Mouse (Mus musculus) heart, postnatal 10 days (tissue): ENCODE results near the gene Tm4sf19. TPM values are rescaled to one million over a fixed set of nuclear protein-coding genes. Genes with fewer than 3 reads are reported as not detected.
A peak's percentile ranks its signal among the peaks of the same experiment; 100 is the strongest.
"Not testable (repeated sequence)": the region's sequence is repeated elsewhere in the genome, so short reads cannot be mapped to it uniquely, and the experiment has no call there.

Experiments used
- DNase-seq, 2 experiments: peaks; one replicate each; pipeline ENCODE4 v3.0.0; 2021
- intact Hi-C: fragments of 180-260 bp; cut with DNase I; formaldehyde crosslinking; loops from one replicate; pipeline ENCODE4 v1.15.1; 2025
- total RNA-seq, 2 experiments: library from RNA; stranded (reverse); gene quantifications; 2 replicates each; pipeline ENCODE4 v1.2.3; 2021

The Tm4sf19 gene
- total RNA-seq, 2 experiments from 2014 or later = not detected

GRCm38 (mm10) chr16:32427506-32427905 is 27.2 kb downstream of the Tm4sf19 start:
- intact Hi-C loops = no loop called here
- DNase-seq = no peak

DNA sequence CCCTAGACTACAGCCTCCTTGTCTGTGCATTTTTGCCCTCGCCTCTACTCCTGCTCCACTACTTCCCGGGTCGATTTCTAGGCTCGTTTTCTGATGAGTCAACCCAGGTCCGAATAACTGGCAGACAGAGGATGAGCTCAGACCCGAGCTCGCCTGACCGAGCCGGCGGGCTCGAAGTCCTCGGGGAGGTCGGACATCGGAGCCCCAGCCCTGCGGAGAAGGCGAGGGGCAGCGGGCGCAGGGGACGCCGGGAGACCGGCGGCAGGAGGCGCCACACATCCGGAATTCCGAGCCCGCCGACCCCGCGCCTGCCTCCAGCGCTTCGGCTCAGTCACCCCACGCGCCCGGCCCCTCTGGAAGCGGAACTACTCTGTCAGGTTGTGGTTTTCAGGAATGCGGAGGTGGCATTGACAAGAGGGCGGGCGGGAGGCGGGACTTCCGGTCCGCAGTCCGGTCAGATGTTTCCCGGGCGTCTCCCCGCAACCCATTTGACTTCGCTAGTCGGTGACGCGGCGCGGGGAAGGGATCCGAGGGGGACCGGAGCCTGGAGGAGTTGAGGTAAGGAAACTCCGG is 30.3 kb downstream of the Tm4sf19 start, which contains the start of gene Pcyt1a:
TSS of gene Pcyt1a (plus strand) at position 448 of the 573 bp plus-strand sequence.
- intact Hi-C loops = loop anchor here (2.0 to 5.0 kb wide), 2 partner anchors 28 to 98 kb away; partner anchors contain the start of gene Ubxn7
- DNase-seq = peak; percentile 93

DNA sequence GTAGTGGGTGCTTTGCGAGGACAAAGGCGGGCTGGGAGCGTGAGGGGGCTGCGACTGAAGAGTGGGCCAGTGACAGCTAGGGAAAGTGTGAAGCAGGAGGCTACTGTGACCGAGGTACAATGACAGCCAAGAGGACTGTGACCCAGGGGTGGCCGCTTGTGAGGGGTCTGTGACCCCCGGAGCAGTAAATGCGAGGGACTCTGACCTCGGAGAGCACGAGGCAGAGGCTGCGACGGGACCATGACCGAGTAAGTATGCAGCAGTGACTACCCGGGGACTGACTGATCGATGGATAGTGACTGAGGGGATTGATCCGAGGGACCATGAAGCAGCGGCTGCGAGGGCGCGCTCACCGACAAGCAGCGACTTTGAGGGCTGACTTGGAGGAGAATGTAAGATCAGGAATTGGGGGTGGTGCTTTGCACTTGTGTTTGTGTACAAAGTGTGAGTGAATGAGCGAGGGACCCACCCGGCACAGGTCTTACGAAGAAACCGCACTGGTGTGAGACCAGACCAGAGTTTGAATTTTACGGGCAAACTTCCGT is 30.8 kb downstream of the Tm4sf19 start:
- intact Hi-C loops = loop anchor here (2.0 to 5.0 kb wide), 2 partner anchors 28 to 99 kb away; partner anchors contain the start of gene Ubxn7
- DNase-seq = no peak

- intact Hi-C loops = loop anchor here (2.0 to 5.0 kb wide), 2 partner anchors 27 to 100 kb away; partner anchors contain the start of gene Ubxn7
- no peak for DNase-seq
These were observed 31.6 kb downstream of the Tm4sf19 start for GRCm38 (mm10) chr16:32431926-32432325.

DNA sequence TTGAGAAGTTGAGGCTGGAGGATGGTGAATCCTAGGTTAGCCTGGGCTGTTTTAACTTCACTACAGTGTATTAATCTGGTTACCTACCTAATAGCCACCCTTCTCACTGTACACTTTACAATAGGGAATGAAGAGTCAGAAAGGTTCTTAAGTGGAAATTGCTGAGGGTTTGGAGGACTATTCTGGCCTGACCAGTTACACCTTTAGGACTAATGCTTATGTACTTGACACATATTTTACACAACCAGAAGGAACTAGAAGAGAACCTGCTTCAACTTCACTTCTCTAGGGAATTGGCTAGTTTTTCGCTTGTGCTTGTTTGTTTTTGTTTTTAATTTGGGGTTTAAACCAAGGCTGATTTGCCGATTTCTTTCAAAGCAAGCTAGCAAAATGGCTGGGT is 32.8 kb downstream of the Tm4sf19 start:
- no peak for DNase-seq
- intact Hi-C loops = loop anchor here (5.0 kb wide), 1 partner anchor 101 kb away; the partner anchor contains the start of gene Ubxn7

DNA sequence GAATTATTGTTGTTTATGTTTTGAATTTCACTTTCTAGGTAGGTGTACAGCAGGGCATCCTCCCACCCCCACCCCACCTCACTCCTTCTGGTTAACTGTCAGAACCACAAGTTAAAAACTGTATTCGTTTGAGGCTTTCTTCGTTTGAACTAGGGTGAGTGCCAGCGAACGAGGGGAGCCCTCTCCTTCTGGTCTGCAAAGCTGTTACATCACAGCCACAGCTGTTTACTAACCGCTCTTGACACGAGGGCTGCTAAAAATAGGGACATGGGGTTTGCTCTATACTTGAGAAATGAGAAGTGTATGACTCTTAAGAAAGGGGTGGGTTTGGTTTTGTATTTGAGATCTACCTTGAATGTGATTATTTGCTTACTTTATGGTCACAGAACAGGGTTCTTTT is 33.8 kb downstream of the Tm4sf19 start:
- DNase-seq = peak; percentile 59 to 61
- intact Hi-C loops = loop anchor here (5.0 kb wide), 1 partner anchor 102 kb away; the partner anchor contains the start of gene Ubxn7

- DNase-seq = no peak
- intact Hi-C loops = loop anchor here (5.0 kb wide), 1 partner anchor 102 kb away; the partner anchor contains the start of gene Ubxn7
These were observed 34.4 kb downstream of the Tm4sf19 start for GRCm38 (mm10) chr16:32434691-32435090.

- no peak for DNase-seq
- intact Hi-C loops = no loop called here
These were observed 36.4 kb downstream of the Tm4sf19 start for GRCm38 (mm10) chr16:32436657-32437056.

DNA sequence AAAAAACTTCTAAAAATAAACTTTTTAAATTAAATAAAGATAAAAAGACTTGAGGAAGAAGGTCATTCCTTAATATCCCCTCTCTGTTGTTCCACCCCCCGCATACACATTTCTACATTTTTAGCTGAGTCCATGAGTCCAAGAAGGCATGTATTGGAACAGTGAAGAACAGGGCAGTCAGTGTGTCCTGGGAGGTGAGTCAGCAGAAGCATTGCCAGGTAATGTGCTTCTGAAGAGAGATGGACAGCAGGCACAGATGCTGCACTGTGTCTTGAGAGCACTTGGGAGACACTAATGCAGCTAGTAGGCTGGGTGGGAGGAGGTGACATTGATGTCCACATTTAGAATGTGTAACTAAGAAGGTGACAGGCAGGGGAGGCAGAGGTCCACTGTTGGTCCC is 37.0 kb downstream of the Tm4sf19 start:
- intact Hi-C loops = no loop called here

DNA sequence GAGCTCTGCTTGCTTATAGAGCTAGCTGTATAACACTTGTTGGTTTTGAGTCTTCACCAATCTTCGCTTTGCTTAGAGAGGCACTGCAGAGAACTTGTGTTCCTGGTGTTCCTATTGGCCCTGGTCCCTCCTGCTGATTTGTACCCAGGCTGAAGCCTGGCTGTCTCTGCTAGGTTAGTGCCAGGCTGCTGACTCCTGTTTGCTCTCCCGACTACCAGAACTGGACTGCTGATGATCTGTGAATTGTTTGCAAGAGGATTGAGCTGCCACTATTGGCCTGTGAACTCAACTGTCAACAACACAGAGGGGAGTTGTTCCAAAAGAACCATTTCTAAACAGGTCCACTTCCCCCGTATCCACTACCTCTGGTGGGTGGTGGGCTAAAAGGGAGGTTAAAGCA is 41.1 kb downstream of the Tm4sf19 start:
- intact Hi-C loops = no loop called here
- DNase-seq = no peak

More for the DNA sequence above, 37.0 kb downstream of the Tm4sf19 start:
- no peak for DNase-seq

DNA sequence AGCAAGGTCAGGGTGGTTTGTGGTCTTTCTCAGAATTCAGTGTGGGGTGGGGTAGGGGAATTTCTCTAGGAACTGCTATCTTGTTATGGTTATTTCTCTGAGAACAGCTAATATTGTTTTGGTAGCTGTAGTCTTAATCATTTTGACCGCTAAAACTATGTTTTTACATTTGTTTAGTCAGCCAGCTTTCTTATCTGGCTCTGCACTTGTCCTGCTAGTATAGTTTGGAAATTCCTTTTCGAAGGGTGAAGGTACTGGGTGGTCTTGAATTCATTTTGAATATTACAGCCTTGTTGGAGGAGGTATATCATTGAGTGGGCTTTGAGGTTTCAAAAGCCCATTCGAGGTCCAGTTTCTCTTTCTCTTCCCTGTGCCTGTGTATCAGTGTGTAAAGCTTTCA is 44.3 kb downstream of the Tm4sf19 start:
- intact Hi-C loops, DNase-seq: not testable (repeated sequence)

- no peak for DNase-seq
- intact Hi-C loops = no loop called here
These were observed 45.3 kb downstream of the Tm4sf19 start for GRCm38 (mm10) chr16:32445558-32445957.

DNA sequence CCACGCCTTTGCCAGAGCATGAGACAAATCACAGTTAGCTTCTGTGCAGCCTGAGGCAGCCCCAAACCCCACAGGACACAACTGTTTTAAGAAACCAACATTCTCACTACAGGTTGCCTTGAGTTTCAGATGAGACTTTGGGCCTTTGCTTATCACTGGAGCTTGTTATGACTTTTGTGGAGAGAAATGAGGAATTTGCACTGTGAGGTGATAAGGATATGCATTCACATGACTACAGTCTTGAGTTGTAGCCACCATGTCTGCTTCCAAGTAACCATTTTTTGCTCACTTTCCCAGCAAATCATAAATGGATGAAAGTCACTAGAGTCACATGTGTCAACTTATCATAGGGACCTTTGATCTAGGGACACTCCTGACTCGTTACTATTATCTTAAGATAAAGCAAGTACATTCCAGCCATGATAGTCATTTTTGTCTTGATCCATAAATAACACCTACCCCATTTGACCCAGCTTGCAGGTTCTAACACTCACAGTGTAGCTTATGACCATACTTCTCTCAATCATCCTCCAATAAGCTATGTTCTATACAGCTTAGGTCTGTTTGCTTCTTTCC is 46.3 kb downstream of the Tm4sf19 start:
- intact Hi-C loops = no loop called here
- no peak for DNase-seq

- DNase-seq = no peak
These were observed 49.4 kb downstream of the Tm4sf19 start for GRCm38 (mm10) chr16:32449665-32450064.

GRCm38 (mm10) chr16:32450133-32450532 is 49.8 kb downstream of the Tm4sf19 start:
- no peak for DNase-seq
- intact Hi-C loops = no loop called here

More at GRCm38 (mm10) chr16:32449665-32450064, 49.4 kb downstream of the Tm4sf19 start:
- intact Hi-C loops = no loop called here

DNA sequence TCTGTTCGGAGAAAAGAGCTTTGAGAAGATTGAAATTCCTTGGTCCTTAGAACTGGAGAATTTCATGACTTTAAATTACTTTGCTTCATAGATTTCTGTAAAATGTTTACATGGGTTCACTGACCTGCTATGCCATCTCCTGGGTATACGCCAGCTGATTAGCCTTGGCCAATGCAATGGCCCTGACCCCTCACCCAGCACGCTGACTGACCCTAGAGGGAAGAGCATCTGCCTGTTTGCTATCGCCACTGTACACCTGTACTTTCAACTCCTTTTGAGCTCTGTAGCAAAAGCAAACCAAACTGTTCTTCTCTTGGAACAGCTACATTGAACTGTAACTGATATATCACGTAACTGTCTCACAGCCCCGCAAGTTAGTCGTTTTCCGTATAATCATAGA is 52.8 kb downstream of the Tm4sf19 start:
- DNase-seq = no peak
- intact Hi-C loops = no loop called here

GRCm38 (mm10) chr16:32454646-32455045 is 54.3 kb downstream of the Tm4sf19 start:
- no peak for DNase-seq
- intact Hi-C loops = loop anchor here (5.0 kb wide), 1 partner anchor 337 kb away; no protein-coding TSS in a partner anchor

DNA sequence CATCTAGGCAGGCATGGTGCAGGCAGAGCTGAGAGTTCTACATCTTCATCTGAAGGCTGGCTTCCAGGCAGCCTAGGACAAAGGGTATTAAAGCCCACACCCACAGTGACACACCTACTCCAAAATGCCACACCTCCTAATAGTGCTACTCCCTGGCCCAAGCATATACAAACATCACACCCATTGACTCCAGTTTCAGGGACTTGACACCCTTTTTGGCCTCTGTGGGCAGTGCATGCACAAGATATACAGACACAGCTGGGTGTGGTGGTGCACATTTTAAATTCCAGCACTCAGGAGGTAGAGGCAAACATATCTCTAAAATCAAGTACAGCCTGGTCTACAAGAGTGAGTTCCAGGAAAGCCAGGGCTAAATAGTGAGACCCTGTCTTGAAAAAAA is 55.8 kb downstream of the Tm4sf19 start:
- no peak for DNase-seq
- intact Hi-C loops = loop anchor here (5.0 kb wide), 1 partner anchor 339 kb away; no protein-coding TSS in a partner anchor

GRCm38 (mm10) chr16:32456761-32457160 is 56.5 kb downstream of the Tm4sf19 start:
- no peak for DNase-seq
- intact Hi-C loops = loop anchor here (5.0 kb wide), 1 partner anchor 339 kb away; no protein-coding TSS in a partner anchor
